Mouse (Mus musculus) gastrocnemius, adult 2 months (tissue): ENCODE data around the gene Scgb2b21. TPM values are rescaled to one million over a fixed set of nuclear protein-coding genes. Genes with fewer than 3 reads are reported as not detected.
"Not testable (repeated sequence)": the region's sequence is repeated elsewhere in the genome, so short reads cannot be mapped to it uniquely, and the experiment has no call there.

Source experiments
- DNase-seq: peaks from one replicate; pipeline ENCODE4 v3.0.0; 2022
- H3K27ac ChIP-seq: fragments of 200-600 bp; 2 replicates; pipeline ENCODE4 v1.8.1; 2022; ENCODE audit warnings: mild to moderate bottlenecking
- H3K4me3 ChIP-seq: fragments of 200-600 bp; 2 replicates; pipeline ENCODE4 v1.8.1; 2022; ENCODE audit warnings: mild to moderate bottlenecking, moderate library complexity
- CTCF ChIP-seq: fragments of 200-600 bp; IDR thresholded peaks from 2 replicates; pipeline ENCODE4 v1.8.1; 2022; ENCODE audit warnings: antibody characterized with exemption, mild to moderate bottlenecking, moderate library complexity
- intact Hi-C: fragments of 180-260 bp; cut with DNase I; formaldehyde crosslinking; loops from one replicate; pipeline ENCODE4 v1.15.1; 2025
- long read RNA-seq, 2 experiments: library from polyadenylated mRNA; stranded (forward); transcript quantifications; one replicate each; pipeline ENCODE4 v2.0.0; 2021
- total RNA-seq, 2 experiments: library from RNA; stranded (reverse); gene quantifications; 2 replicates each; pipeline ENCODE4 v1.2.3; 2021

Scgb2b21 gene
- total RNA-seq, result not detected
- long read RNA-seq, experiment 1, result 0 reads
- long read RNA-seq, experiment 2, result 0 reads

- no peak for DNase-seq
- no peak within 1 kb of the TSS for H3K4me3 ChIP-seq
- intact Hi-C loops, result no loop called here
- TF ChIP-seq CTCF, result no peak
- no peak within 1 kb of the TSS for H3K27ac ChIP-seq
These were observed at the start of gene Scgb2b21 for GRCm38 (mm10) chr7:33520358-33520757. Scgb2b21 (minus strand) TSS chr7:33520458.

GRCm38 (mm10) chr7:33543420-33543819 is 23.2 kb upstream of the Scgb2b21 start:
- H3K27ac ChIP-seq, H3K4me3 ChIP-seq, intact Hi-C loops, DNase-seq: not testable (repeated sequence)

Other genes starting within 250 kb of the Scgb2b21 start
- gene Scgb2b19, start 240.1 kb downstream of the Scgb2b21 start, total RNA-seq, result not detected
- gene Scgb1b19, start 233.2 kb downstream of the Scgb2b21 start, total RNA-seq, result not detected
- not detected for gene Scgb2b20, start 154.1 kb downstream of the Scgb2b21 start, total RNA-seq
- gene Scgb1b20, start 147.2 kb downstream of the Scgb2b21 start, total RNA-seq, result not detected
- gene Scgb2b24, start 218.9 kb upstream of the Scgb2b21 start, total RNA-seq, result not detected
- gene Scgb1b24, start 223.3 kb upstream of the Scgb2b21 start, total RNA-seq, result not detected